Mouse (Mus musculus): ENCODE results near the gene Slc35b2. TPM values are rescaled to one million over a fixed set of nuclear protein-coding genes. Genes with fewer than 3 reads are reported as not detected.
A peak's percentile ranks its signal among the peaks of the same experiment; 100 is the strongest.

Gene Slc35b2
- total RNA-seq, 2 experiments from 2014 or later, result 30.3 to 32.2 TPM

DNA sequence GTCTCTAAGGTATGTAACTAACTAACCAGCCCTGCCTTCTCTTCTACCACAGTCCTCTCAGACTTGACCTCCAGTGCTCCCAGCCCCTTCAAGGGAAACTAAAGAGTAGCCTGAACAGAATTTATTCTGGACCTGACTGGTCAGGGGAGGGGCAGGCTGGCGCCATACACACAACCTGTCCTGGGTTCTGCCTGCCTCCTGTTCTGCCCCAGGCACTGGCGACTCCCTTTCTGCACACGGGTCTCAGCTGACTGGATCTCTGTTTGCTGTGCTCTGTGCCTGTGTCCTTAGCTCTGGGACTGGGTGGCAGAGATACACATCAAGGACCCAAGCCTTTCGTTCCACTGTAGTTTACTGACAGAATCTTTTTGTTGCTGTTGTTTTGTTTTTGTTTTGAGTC is 15.9 kb downstream of the Slc35b2 start:
- intact Hi-C loops (cut with DNase I), result no loop called here
- DNase-seq (ENCODE audit: low spot score in 2 of 2), result no peak

DNA sequence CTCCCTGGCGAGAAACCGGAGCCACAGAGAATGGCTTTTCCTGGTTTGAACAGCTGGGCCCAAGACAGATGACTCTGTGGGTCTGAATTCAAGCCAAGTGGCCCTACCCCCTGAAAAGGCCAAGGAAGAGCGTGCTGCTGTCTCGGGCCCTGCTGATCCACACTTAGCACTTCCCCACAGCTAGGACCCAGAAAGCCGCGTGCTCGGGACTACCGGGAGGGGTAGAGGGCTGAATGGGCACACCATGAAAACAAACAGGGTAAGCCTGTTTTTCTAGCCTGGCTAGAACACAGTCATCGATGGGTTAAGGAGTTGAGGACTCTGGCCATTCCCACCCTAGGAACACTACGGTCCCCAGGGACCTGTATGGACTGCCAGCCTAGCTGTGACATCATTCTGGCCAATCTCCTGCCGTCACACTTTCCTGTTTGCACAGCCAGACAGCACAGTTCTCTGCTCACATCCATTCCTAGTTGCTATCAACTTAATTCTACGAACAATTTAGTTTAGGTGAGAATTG is 17.3 kb downstream of the Slc35b2 start:
- intact Hi-C loops (cut with DNase I), result loop anchor here (5.0 kb wide), 1 partner anchor 141 kb away; no protein-coding TSS in a partner anchor
- DNase-seq (ENCODE audit: low spot score in 2 of 2), result no peak

DNA sequence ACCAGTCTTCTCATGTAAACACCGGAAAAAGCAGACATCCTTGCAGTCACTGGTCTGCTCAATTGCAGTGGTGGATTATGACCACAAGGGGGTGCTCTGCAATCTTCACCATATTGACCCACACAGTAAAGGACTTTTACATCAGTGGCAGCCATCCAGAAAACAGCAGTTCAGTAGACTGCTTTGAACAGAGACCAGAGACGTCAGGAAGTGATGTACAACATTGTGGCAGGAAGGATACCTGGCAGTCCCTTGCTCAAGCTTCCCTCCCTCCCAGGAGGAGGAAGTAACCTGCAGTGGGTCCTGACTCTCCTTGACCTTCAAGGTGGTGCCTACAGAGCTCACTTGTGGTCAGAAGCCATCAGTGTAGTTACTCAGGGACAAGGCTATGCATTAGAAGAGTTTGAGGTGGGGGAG is 17.9 kb downstream of the Slc35b2 start:
- peak; percentile 69 to 77 for DNase-seq (ENCODE audit: low spot score in 2 of 2)
- intact Hi-C loops (cut with DNase I), result loop anchor here (5.0 kb wide), 1 partner anchor 141 kb away; no protein-coding TSS in a partner anchor

DNA sequence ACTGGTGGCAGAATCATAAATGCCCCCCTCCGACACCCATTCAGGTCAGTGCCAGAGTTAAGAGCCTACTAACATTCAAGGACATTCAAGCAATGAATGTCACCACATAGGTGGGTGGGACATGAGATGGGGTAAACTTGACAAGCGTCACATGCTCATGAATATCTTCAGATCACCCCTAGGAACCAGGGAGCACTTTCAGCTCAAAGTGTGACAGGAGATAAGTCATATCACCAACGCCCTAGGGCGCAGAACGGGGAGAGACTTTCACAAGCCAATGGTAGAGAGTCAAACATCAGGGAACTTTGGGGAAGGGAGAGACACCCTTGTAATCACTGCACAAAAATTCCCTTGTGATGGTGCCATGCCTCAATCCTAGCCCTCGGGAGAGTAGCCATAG is 18.5 kb downstream of the Slc35b2 start:
- intact Hi-C loops (cut with DNase I), result loop anchor here (2.0 to 5.0 kb wide), 2 partner anchors 61 to 140 kb away; no protein-coding TSS in a partner anchor
- no peak for DNase-seq (ENCODE audit: low spot score in 2 of 2)

DNA sequence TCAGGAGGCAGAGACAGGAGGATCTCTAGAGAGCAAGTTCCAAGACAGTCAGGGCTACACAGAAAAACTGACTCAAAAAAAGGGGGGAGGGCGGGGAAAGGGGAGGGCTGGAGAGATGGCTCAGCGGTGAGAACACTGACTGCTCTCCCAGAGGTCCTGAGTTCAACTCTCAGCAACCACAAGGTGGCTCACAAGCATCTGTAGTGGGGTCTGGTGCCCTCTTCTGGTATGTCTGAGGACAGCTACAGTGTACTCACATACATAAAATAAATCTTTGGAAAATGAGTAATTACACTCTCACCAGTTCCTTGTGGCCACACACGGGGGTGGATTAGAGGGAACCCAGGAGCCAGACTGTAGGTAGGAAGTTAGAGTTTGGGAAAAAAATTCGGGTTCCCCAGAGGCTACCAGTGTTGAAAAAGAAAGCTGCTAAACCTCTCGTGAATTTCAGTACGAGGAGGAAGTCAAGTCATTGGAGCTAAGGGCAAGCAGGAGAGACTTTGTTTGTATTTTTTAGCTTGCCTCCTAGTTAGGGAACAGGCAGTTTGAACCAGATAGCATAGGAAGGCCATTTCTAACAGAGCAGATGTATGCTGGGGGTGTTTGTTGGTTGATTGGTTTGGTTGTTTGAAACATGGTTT is 19.2 kb downstream of the Slc35b2 start:
- intact Hi-C loops (cut with DNase I), result loop anchor here (2.0 to 5.0 kb wide), 2 partner anchors 60 to 139 kb away; no protein-coding TSS in a partner anchor
- DNase-seq (ENCODE audit: low spot score in 2 of 2), result no peak

DNA sequence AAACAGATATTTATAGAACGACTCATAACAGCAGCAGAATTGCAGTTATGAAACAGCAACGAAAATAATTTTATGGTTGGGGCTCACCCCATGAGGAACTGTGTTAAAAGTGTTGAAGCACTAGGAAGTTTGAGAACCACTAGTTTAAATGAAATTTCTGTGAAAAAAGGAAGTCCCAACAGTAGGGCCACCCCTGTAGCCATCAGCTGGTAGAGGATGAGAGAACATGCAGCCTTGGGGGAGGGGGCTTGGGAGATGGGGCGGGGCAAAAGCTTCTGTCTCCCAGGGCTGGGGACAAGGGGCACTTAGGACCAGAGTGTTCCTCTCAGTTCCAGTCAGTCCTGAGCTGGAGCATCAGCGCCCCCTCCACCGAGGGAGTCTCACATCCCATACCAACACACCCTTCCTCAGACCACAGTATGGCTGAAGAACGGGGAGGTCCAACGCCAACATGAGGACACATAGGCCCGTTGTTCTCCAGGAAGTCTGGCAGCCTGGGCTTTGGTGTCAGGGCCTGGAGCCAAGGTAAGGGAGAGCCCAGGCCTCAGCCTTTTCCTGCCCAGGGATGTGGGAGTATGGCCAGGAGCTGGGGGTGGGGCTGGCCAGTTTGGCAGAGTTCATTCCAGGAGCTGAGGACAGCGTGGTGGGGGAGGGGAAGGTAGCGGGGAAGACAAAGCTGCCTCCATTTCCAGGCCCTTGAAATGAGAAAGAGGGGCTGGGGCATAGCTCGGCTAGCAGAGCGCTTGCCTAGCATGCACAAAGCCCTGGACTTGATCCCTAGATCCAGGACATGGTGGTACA is 20.6 kb downstream of the Slc35b2 start:
- DNase-seq (ENCODE audit: low spot score in 2 of 2), result peak; percentile 55 to 71
- intact Hi-C loops (cut with DNase I), result loop anchor here (1.0 to 5.0 kb wide), 2 partner anchors 42 to 138 kb away; no protein-coding TSS in a partner anchor

DNA sequence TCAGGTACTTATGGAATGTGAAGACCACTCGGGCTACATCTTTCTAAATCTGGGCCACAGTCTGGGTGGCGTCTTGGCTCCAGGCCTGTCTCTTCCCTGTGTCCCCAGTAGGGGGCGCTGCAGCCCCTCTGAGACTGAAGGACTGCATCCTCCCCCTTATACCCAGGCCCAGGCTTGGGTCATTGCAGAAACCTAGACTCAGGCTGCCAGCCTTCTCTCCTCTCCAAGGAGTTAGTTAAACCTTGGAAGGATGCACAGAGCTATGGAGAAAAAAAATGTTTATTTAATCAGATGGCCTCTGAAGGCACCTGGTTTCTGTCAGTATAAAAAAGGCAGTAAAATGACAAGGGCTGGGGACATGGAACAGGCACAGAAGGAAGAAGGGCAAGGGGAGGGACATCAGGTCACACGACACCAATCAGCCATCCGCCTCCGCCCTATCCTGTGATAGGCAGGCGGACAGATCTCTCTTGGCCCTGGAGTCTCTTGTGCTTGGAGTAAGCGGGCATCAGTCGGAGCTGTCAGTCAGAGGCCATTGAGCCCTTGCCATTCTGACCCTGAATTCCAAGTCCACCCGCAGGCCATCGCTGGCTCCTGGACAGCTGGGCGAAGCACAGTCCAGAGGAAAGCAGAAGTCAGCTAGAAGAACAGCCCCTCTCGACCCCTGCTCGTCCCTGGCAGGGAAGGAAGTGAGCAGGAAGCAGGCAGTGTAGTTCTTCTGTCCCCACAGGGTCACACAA is 21.4 kb downstream of the Slc35b2 start:
- intact Hi-C loops (cut with DNase I), result loop anchor here (1.0 to 5.0 kb wide), 2 partner anchors 41 to 137 kb away; no protein-coding TSS in a partner anchor
- DNase-seq (ENCODE audit: low spot score in 2 of 2), result peak; percentile 70 to 74

DNA sequence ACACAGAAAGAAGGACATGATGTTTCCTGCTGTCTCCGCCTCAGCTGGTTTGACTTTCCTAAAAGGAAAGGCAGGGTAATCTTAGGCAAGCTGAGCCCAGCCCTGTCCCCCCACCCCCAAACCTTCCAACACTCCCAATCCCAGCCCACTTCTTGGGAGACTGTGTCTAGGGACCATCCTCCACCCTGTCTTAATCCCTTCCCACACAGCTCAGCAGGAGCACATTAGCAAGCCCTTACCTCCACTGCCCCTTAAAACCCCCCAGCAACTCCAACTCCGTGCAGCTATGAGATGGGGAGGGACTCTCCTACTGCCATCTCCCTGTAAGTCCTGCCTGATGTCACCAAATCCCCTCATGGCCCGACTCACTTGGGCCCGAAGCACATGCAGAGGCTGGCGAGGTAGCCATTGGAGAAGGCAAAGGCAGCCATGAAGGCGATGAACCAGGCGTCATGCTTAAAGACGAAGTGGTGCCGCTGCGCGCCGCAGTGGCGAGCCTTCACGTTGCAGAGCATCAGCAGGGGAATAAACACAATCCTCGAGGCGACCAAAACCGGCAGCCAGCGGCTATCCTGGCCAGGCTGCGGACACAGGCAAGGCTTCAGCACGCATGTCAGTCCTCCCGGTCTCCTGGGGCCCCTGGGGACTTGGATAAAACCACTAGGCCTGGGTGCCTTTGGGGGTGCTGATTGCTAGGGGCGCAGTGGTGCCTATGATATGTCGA is 22.2 kb downstream of the Slc35b2 start:
- intact Hi-C loops (cut with DNase I), result no loop called here
- DNase-seq (ENCODE audit: low spot score in 2 of 2), result no peak

DNA sequence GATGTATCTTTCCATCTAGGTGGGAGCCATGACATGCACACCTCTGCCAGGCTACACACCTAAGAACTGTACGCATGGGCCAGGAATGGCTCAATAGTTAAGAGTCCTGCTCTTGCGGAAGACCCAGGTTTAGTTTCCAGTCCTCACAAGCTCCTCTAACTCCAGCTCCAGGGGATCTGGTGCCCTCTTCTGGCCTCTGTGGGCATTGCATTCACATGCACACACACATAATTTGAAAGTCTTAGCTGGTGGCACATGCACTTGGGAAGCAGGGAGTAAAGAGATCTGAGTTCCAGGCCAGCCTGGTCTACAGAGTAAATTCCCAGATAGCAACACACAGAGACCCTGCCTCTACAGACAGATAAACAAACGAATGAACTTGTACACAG is 22.8 kb downstream of the Slc35b2 start:
- no peak for DNase-seq (ENCODE audit: low spot score in 2 of 2)
- intact Hi-C loops (cut with DNase I), result no loop called here

DNA sequence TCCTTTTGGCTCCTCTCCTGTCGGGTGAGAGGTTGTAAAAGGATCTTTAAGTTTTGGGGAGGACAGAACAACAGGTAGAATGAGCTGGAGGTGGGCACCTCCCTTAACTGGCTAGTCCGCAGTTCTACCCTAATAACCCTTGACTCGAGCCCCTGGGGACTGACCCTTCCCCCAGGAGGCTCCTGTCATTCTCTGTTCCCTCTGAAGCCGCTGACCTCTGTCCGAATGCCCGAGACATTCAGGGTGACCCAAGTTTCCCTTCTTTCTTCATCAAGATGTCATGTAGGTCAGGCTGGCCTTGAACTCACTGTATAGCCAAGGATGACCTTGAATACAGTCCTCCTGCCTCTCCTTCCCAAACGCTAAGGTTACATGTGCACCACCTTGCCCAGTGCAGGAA is 24.7 kb downstream of the Slc35b2 start:
- intact Hi-C loops (cut with DNase I), result no loop called here
- no peak for DNase-seq (ENCODE audit: low spot score in 2 of 2)

DNA sequence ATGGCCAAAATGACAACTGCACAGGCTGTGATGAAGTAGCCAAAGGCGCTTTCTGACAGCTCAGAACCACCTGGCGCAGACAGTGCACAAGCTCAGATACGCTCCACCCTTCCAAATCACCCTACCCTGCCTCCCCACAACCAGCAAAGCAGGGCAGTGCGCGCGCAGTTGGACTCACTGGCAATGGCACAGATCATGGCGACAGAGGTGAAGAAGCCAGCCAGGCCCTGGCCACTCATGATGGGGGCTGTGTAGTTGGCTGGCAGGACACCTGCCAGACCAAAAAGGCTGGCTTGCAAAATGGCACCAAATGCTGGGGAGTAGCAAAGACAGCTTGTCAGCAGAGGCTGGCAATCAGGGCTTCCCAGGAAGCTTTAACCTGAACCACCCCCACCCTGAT is 25.6 kb downstream of the Slc35b2 start:
- intact Hi-C loops (cut with DNase I), result no loop called here
- no peak for DNase-seq (ENCODE audit: low spot score in 2 of 2)

DNA sequence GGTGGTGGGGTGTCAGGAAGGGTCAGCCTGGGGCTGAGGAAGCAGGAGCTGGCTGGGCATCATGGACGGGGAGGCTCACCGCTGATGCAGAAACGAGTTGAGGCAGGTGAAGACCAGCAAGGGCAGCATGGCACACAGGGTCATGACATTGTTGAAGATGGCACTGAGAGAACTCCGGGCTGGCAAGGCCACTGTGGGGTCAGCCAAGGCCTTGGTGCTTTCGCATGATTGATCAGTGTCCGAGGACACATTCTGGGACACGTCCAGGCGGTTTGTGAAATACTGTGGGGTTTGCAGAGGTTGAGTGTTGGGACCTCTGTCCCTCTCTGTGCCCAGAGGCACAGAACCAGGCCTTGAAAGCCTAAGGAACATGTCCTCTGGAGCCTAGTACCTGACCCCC is 26.2 kb downstream of the Slc35b2 start:
- no peak for DNase-seq (ENCODE audit: low spot score in 2 of 2)
- intact Hi-C loops (cut with DNase I), result loop anchor here (10.0 kb wide), 1 partner anchor 565 kb away; the partner anchor contains the start of gene Mad2l1bp

DNA sequence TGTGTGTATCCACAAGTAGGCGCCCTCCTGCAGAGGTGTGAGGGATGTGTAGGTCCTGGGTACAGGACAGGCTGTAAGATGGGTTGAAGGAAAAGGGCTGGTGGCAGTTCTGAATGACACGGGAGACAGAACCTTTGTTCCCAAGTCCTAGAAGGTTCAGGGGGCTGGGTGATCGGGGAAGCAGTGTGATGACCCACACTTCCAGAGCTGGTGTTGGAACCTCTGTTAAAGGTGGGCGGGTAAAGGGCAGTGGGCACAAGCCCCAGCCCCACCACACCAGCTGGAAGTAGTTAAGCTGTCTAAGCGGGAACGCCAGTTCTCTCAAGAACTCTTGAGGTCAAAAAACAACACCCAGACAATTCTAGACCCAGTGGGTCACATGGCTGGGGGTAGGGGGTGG is 26.7 kb downstream of the Slc35b2 start:
- intact Hi-C loops (cut with DNase I), result loop anchor here (10.0 kb wide), 1 partner anchor 564 kb away; the partner anchor contains the start of gene Mad2l1bp
- DNase-seq (ENCODE audit: low spot score in 2 of 2), result no peak

DNA sequence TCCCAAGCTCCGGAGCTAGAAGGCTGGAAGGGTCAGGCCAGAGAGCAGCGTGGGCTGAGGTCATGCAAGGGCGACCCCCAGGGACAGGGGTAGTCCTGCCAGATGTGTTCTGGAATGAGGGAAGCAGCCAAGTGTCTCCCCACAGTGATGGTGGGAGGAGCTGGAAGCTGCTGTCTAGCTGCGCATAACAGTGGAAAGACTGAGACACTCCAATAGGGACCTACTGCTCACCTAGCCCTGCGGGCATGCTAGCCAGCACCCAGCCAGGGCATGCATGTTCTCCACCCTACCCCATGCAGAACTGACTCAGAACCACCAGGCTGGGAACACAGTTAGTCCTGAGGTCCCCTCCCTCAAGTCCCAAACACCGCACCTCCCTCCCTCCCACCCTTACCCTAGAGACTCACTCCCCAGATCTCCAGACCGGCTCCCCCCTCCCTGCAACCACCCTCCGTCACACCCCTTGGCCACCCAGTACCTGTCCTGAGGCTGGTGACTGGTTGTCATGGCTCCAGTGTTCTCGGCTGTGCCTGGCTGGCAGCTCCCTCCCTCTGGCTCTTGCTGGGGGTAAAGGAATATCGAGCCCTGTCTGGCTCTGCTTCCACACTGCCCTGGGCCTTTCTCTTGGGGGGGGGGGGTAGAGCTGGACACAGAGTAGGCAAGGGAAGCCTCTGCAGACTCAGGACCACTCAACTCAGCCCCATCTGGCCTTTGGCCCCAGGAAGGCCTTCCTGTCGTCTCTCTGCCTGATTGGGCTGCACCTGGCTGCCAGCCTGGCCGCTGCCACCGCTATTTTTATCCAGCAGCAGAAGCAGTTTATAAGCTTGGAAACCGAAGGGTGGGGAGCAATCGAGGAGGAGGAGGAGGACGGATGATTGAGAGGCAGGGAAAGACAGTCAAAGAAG is 28.3 kb downstream of the Slc35b2 start:
- DNase-seq (ENCODE audit: low spot score in 2 of 2), result no peak
- intact Hi-C loops (cut with DNase I), result loop anchor here (10.0 kb wide), 1 partner anchor 563 kb away; the partner anchor contains the start of gene Mad2l1bp

DNA sequence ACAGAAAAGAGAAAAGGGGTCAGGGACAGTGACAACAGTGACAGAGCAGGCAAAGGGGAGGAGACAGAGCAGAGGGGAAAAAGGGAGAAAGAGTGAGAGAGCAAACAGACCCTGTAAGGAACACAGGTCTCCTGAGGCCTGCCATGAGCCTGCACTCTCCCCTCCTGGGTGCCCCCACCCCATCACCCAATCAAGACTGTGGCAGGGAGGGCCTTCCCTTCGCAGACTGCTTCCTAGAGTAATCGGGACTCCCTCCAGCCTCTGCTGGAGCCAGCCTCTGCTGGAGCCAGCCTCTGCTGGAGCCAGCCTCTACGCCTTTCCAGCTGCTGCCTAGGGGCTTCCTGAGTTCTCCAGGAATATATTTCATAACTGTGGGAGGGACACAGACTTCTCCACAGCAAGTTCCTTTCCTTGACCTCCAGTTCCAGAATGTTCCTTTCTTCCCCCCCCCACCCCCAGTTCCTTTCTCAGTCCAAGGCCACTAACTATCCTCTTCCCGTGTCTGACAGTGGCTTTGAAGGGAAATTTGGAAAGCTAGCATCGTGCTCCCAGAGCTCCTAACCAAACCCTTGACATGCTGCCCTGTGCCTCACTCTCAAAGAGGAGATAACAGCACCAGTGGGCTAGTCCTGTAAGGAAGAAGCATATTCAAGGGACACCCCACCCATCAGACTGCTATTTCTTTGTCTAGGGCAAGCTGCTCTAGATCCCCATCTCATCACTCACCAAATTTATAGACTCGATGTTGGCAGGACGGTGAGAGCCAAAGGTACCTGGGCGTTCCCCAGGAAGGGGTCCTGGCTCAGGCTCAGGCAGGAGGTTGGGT is 29.1 kb downstream of the Slc35b2 start:
- intact Hi-C loops (cut with DNase I), result loop anchor here (10.0 kb wide), 1 partner anchor 562 kb away; the partner anchor contains the start of gene Mad2l1bp
- no peak for DNase-seq (ENCODE audit: low spot score in 2 of 2)

DNA sequence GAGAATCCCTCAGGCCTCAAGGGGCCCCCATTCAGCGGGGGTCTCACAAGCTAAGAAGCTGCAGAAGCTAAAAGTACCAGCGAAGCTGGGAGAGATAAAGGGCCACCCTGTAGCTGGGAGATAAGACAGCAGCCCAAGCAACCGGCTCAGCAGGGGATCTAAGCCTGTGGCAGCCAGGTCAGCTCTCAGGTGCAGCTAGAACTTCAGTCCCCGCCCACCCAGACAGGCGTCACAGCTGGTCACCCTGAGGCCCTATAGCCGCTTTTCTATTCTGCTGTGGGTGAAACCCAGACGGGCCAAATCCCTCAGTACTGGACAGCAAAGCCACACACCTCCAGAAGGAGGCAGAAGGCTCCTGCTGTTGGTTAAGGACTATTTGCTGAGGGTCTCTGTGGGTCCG is 29.8 kb downstream of the Slc35b2 start:
- DNase-seq (ENCODE audit: low spot score in 2 of 2), result no peak
- intact Hi-C loops (cut with DNase I), result loop anchor here (10.0 kb wide), 1 partner anchor 561 kb away; the partner anchor contains the start of gene Mad2l1bp

DNA sequence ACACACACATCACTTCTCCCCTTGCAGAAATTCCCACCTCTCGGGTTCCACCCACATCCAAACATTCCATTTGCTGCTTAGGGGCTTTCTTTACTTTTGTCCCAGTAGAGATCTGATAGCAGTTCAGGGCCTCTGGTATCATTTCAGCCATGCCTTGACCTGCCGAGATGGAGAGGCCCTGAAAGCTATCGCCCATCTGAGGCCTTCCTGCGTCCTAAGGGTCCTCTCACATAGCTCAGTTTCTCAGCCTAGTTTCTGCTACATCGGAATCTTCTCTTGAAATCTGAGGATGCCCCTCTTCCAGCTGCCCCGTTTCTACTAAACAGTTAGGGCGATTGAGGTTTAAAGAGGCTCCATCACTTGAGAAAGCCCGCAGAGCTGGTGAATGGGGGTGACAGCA is 30.5 kb downstream of the Slc35b2 start:
- intact Hi-C loops (cut with DNase I), result loop anchor here (10.0 kb wide), 1 partner anchor 561 kb away; the partner anchor contains the start of gene Mad2l1bp
- no peak for DNase-seq (ENCODE audit: low spot score in 2 of 2)

All from left cerebral cortex, postnatal 25 days (tissue).